Mouse (Mus musculus): ENCODE data around the gene Scamp1. TPM values are rescaled to one million over a fixed set of nuclear protein-coding genes. Genes with fewer than 3 reads are reported as not detected.

Gene Scamp1
- polyA plus RNA-seq, 1 experiment from 2014 or later, result 33.1 TPM

DNA sequence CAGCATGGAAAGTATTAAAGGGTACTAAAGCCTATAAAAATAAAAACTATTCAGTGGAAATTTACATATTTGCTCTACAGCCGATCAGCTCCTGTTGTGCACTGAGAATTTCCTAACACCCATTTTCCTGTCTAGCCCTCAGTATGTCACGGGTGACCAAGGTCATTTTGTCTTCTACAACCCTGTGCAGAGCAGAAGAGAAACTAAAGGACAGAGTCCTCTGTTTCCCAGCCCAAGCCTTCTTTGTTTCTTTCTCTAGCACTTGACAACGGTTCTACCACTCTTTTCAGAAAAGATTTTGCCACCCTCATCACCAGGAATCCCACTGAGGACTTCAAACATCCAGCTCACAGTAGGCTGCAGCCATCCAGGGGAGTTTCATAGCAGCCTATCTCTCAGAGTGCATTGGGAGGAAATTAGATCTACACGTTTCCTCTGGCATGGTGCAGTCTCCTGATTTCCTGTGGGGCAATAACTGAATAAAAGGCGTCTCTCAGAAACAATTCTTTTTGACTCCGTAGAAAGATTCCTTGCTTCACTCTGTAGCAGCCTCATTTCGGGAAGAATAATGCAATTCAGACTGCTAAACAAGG lies 15.4 kb upstream of the Scamp1 start:
- WGBS, result 44% methylated on average over 7 of the region's 7 CpGs
- no peaks in the 10 kb centered on the region for H3K9me3 ChIP-seq
- no peak for DNase-seq (ENCODE audit: low spot score)
- peaks cover 5% of the 10 kb centered on the region; the same call in 1 of the 2 replicates for H3K4me1 ChIP-seq (replicated peaks)
- no peak overlapping the region for H3K27ac ChIP-seq
- H3K36me3 ChIP-seq, result no peaks in the 10 kb centered on the region
- no peak overlapping the region for H3K4me3 ChIP-seq
- H3K27me3 ChIP-seq (ENCODE audit: insufficient read depth, poor library complexity, severe bottlenecking), result no peaks in the 10 kb centered on the region

DNA sequence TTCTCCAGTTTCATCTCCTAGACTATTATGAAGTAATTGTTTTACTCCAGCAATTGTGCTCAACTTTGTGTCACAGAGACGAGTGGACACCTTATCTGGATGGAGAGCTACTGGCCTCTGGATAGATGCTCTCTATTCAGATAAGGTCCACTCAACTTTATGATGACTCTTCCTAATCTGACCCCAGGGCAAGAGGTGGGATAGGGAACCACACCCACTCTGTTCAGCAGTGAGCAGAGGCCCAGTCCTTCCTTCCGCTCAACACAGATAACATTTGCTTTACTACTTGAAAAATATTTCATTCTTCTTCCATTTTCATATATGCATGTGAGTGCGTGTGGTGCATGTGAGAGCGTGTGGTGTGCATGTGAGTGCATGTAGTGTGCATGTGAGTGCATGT lies 14.6 kb upstream of the Scamp1 start:
- H3K9me3 ChIP-seq, result no peaks in the 10 kb centered on the region
- no peaks in the 10 kb centered on the region for H3K36me3 ChIP-seq
- H3K27ac ChIP-seq, result no peak overlapping the region
- 92% methylated on average over 4 of the region's 4 CpGs for WGBS
- H3K27me3 ChIP-seq (ENCODE audit: insufficient read depth, poor library complexity, severe bottlenecking), result no peaks in the 10 kb centered on the region
- H3K4me1 ChIP-seq (replicated peaks), result peaks cover 5% of the 10 kb centered on the region; the same call in 1 of the 2 replicates
- H3K4me3 ChIP-seq, result no peak overlapping the region
- no peak for DNase-seq (ENCODE audit: low spot score)

DNA sequence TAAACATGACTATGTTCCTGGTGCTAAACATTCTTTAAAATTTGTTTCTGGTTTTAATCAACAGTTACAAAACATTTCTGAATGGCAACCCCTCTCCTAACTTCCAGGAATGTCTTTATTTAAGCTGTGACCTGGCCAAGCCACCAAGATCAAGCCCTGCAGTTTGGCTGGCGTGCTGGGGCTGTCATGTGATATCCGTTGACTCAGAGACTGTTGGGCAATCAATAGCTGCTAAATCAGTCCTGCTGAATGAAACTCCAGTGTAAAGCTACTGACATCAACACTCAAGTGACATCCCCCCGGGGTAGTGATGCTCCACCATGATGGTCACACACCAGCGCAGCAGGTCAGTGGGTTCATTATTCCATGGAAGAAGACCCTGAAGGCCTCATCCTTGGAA lies 12.7 kb upstream of the Scamp1 start:
- Histone ChIP-seq H3K9me3 (no peaks in the 10 kb centered on the region), H3K27ac (no peak overlapping the region), H3K36me3 (no peaks in the 10 kb centered on the region), H3K27me3 (ENCODE audit: insufficient read depth, poor library complexity, severe bottlenecking) (no peaks in the 10 kb centered on the region), H3K4me1 (replicated peaks) (peaks cover 5% of the 10 kb centered on the region; the same call in 1 of the 2 replicates), H3K4me3 (no peak overlapping the region)
- DNase-seq (ENCODE audit: low spot score), result no peak
- 80% methylated on average over 4 of the region's 4 CpGs for WGBS

GRCm38 (mm10) chr13:94296371-94296770 lies 10.7 kb upstream of the Scamp1 start:
- Histone ChIP-seq H3K9me3 (no peaks in the 10 kb centered on the region), H3K4me1 (replicated peaks) (peaks cover 5% of the 10 kb centered on the region; the same call in 1 of the 2 replicates), H3K27me3 (ENCODE audit: insufficient read depth, poor library complexity, severe bottlenecking) (no peaks in the 10 kb centered on the region), H3K36me3 (no peaks in the 10 kb centered on the region), H3K27ac (no peak overlapping the region), H3K4me3 (no peak overlapping the region)
- 88% methylated on average over 11 of the region's 11 CpGs for WGBS
- DNase-seq (ENCODE audit: low spot score), result no peak

DNA sequence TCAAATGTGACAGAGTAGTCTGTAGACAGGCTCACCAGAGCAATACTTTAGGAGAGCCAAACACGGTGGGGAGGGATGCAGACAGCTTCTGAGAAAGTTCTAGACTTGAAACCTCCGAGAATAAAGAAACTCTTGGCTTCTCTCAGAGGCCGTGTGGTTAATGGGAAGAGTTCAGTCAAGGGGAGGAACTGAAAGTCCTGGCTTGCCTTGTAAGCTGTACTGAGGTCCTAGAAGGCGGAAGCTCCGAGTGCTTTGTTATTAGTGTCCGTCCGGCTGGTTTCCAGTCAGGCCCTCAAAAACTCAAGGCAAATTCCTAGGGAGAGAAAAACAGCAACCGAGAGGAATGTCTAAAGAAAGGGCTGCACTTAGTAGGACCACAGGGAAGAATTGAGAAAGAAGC lies 10.3 kb upstream of the Scamp1 start:
- H3K4me1 ChIP-seq (replicated peaks), result peaks cover under 1% of the 10 kb centered on the region; the same call in 1 of the 2 replicates
- no peaks in the 10 kb centered on the region for H3K9me3 ChIP-seq
- no peak overlapping the region for H3K27ac ChIP-seq
- WGBS, result 88% methylated on average over 8 of the region's 8 CpGs
- no peak for DNase-seq (ENCODE audit: low spot score)
- H3K36me3 ChIP-seq, result no peaks in the 10 kb centered on the region
- no peaks in the 10 kb centered on the region for H3K27me3 ChIP-seq (ENCODE audit: insufficient read depth, poor library complexity, severe bottlenecking)
- H3K4me3 ChIP-seq, result no peak overlapping the region

GRCm38 (mm10) chr13:94294886-94295285 lies 9.2 kb upstream of the Scamp1 start:
- Histone ChIP-seq H3K9me3 (no peaks in the 10 kb centered on the region), H3K27me3 (ENCODE audit: insufficient read depth, poor library complexity, severe bottlenecking) (no peaks in the 10 kb centered on the region), H3K4me3 (no peak overlapping the region), H3K4me1 (replicated peaks) (no peaks in the 10 kb centered on the region), H3K27ac (no peak overlapping the region), H3K36me3 (no peaks in the 10 kb centered on the region)
- DNase-seq (ENCODE audit: low spot score), result no peak
- WGBS, result 51% methylated on average over 3 of the region's 3 CpGs

GRCm38 (mm10) chr13:94293911-94294310 lies 8.3 kb upstream of the Scamp1 start:
- no peaks in the 10 kb centered on the region for H3K27me3 ChIP-seq (ENCODE audit: insufficient read depth, poor library complexity, severe bottlenecking)
- no peak for DNase-seq (ENCODE audit: low spot score)
- WGBS, result 78% methylated on average over 10 of the region's 10 CpGs
- H3K9me3 ChIP-seq, result no peaks in the 10 kb centered on the region
- H3K36me3 ChIP-seq, result no peaks in the 10 kb centered on the region
- H3K27ac ChIP-seq, result no peak overlapping the region
- H3K4me3 ChIP-seq, result no peak overlapping the region
- no peaks in the 10 kb centered on the region for H3K4me1 ChIP-seq (replicated peaks)

GRCm38 (mm10) chr13:94286195-94286594 lies 538 bp upstream of the Scamp1 start:
- Histone ChIP-seq H3K36me3 (no peaks in the 10 kb centered on the region), H3K9me3 (no peaks in the 10 kb centered on the region), H3K27ac (no peak overlapping the region), H3K4me1 (replicated peaks) (peaks cover 16% of the 10 kb centered on the region), H3K27me3 (ENCODE audit: insufficient read depth, poor library complexity, severe bottlenecking) (peaks cover 5% of the 10 kb centered on the region; the same call in 1 of the 2 replicates), H3K4me3 (peak overlapping the region; percentile 89)
- no peak for DNase-seq (ENCODE audit: low spot score)
- WGBS, result 53% methylated on average over 5 of the region's 5 CpGs

DNA sequence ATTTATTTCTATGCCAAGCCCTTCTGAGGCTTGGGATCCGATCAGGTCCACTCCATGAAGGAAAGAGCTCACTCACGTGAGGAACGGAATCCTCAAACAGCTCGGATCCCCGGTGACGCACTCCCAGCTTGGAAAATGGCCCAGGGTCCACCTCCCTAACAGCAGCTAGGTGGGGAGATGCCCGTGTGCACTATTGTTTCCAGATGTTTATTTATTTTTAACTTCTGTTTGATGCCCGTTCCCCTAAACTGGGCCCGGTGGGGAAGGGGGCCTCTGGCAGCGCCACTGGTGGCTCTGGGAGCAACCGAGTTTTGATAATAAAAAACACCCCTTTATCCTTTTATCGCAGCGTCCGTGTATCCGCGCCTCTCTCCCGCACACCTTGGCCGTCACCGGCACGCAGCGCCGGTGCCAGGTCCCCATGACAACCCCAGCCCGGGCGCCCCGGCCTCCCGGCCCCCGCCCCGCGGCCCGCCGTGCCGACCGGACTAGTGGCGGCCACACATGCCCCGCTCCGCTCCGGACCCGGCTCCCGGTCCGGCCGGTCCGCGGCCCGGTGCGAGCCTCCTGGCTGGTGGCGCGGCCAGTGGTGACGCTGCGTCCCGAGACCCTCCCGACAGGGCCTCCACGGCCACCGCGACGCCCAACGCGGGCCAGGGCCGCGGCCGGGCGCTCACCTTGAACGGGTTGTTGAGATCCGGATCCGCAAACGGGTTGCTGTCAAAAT lies 951 bp downstream of the Scamp1 start:
- Histone ChIP-seq H3K36me3 (no peaks in the 10 kb centered on the region), H3K9me3 (no peaks in the 10 kb centered on the region), H3K27ac (peak overlapping the region; percentile 91), H3K4me1 (replicated peaks) (peaks cover 16% of the 10 kb centered on the region), H3K4me3 (peak overlapping the region; percentile 89), H3K27me3 (ENCODE audit: insufficient read depth, poor library complexity, severe bottlenecking) (peaks cover 5% of the 10 kb centered on the region; the same call in 1 of the 2 replicates)
- WGBS, result under 1% methylated on average over 65 of the region's 65 CpGs
- DNase-seq (ENCODE audit: low spot score), result no peak

GRCm38 (mm10) chr13:94279420-94279819 lies 6.2 kb downstream of the Scamp1 start:
- 70% methylated on average over 5 of the region's 5 CpGs for WGBS
- H3K27ac ChIP-seq, result no peak overlapping the region
- no peak for DNase-seq (ENCODE audit: low spot score)
- H3K4me3 ChIP-seq, result no peak overlapping the region
- no peaks in the 10 kb centered on the region for H3K9me3 ChIP-seq
- peaks cover 7% of the 10 kb centered on the region for H3K4me1 ChIP-seq (replicated peaks)
- 0 out of 2 replicates have a peak, but pooled peaks cover 5% of the 10 kb centered on the region for H3K27me3 ChIP-seq (ENCODE audit: insufficient read depth, poor library complexity, severe bottlenecking)
- no peaks in the 10 kb centered on the region for H3K36me3 ChIP-seq

- Histone ChIP-seq H3K4me3 (no peak overlapping the region), H3K4me1 (replicated peaks) (peaks cover 6% of the 10 kb centered on the region; the same call in 1 of the 2 replicates), H3K9me3 (no peaks in the 10 kb centered on the region), H3K27ac (no peak overlapping the region), H3K36me3 (no peaks in the 10 kb centered on the region), H3K27me3 (ENCODE audit: insufficient read depth, poor library complexity, severe bottlenecking) (no peaks in the 10 kb centered on the region)
- DNase-seq (ENCODE audit: low spot score), result no peak
- WGBS, result 92% methylated on average over 6 of the region's 6 CpGs
These were observed 14.4 kb downstream of the Scamp1 start for GRCm38 (mm10) chr13:94271284-94271683.

DNA sequence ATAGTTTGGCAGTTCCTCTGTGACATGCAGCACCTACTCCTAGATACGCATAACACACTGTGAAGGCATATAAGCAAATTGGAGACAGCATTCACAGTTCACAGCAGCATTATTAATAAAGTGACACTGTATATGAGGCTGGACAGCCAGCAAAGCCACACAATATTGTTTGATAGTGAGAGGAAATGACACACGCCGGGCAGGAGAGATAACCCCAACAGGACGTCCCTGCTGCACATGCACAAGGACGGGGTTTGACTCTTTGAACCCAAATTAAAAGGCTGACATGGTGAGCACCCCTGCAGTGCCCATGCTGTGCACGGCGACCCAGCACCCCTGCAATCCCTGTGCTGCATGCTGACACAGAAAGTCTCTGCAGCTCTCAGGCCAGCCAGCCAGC lies 17.5 kb downstream of the Scamp1 start:
- Histone ChIP-seq H3K27me3 (ENCODE audit: insufficient read depth, poor library complexity, severe bottlenecking) (no peaks in the 10 kb centered on the region), H3K4me3 (no peak overlapping the region), H3K36me3 (no peaks in the 10 kb centered on the region), H3K4me1 (replicated peaks) (peaks cover 6% of the 10 kb centered on the region; the same call in 1 of the 2 replicates), H3K27ac (no peak overlapping the region), H3K9me3 (no peaks in the 10 kb centered on the region)
- WGBS, result 47% methylated on average over 7 of the region's 7 CpGs
- DNase-seq (ENCODE audit: low spot score), result no peak

GRCm38 (mm10) chr13:94267190-94267589 lies 18.5 kb downstream of the Scamp1 start:
- WGBS, result 89% methylated on average over 4 of the region's 4 CpGs
- DNase-seq (ENCODE audit: low spot score), result no peak
- Histone ChIP-seq H3K9me3 (no peaks in the 10 kb centered on the region), H3K27me3 (ENCODE audit: insufficient read depth, poor library complexity, severe bottlenecking) (no peaks in the 10 kb centered on the region), H3K4me1 (replicated peaks) (peaks cover 6% of the 10 kb centered on the region; the same call in 1 of the 2 replicates), H3K27ac (no peak overlapping the region), H3K36me3 (no peaks in the 10 kb centered on the region), H3K4me3 (no peak overlapping the region)
